Mouse (Mus musculus): ENCODE results near the gene Rbfox2.

GRCm38 (mm10) chr15:77273947-77274346, 32.9 kb downstream of the Rbfox2 start:
- no peak for TF ChIP-seq CTCF (IDR thresholded peaks at IDR 0.05; ENCODE audit: extremely low read depth, insufficient read length, insufficient replicate concordance, low read depth, low read length)
- no peak for TF ChIP-seq POLR2A (IDR thresholded peaks at IDR 0.05; ENCODE audit: low read depth, low read length)

All from small intestine, adult 2 months (tissue).